15 mouse cellular contexts compared by ENCODE assay signal in the genomic region with DNA sequence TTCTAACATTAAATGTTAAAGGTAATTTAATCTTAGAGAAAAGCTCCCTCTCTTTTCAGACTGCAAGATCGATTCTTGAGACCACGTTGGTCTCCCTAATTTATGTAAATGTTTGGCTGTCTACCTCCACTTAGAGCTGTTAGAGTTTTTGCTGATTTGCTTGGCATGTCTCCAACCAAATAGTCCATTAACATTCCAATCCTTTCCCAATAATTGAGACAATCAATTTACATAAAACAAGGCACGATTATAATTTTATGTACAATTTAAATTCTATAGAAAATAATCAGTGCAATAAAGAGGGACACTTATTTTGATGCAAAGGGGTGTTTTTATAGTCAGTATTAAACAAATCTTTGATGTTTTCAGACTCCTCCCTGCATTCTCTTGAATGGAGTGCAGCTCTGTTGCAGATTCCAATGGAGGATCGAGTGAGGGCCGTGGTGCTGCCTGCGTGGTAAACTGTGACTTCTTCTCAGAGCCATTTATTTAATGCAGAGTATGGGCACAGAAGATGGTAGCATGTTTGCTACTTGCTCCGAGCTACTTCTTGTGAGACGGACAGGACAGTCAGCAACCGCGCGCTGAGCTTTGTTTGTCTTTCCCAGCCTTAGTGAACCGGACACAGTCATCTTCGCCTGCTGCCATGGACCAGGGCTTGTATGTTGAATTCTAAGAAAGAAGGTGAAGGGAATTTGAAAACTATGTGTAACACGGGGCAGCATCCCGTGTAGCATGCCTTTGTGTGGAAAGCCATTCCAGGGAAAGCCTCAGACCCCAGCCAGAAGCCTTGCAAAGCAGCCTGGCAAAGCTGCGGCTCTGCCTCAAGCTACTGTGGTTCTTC.
DNase-seq lines count a peak whose midpoint lies in the region; ATAC-seq lines count a peak whose summit lies in the region.
"Had no signal": no experiment of that assay in that cellular context is flagged by ENCODE, and none has a peak within 500 bp of the region (broad histone marks: within the 10 kb centered on the region; RNA-seq: fewer than 3 reads in every experiment).

No protein-coding gene starts in this region.

- no peak overlapping the region for H3K9ac ChIP-seq in lung, embryonic 15.5 days
- no peak overlapping the region for H3K9ac ChIP-seq in forebrain, embryonic 13.5 days
- H3K9ac ChIP-seq in hindbrain, embryonic 12.5 days, result no peak overlapping the region
- no peak overlapping the region for H3K9ac ChIP-seq in midbrain, embryonic 14.5 days (replicated peaks; ENCODE audit: low read length)
- no peak overlapping the region for H3K9ac ChIP-seq in kidney, embryonic 14.5 days (ENCODE audit: low read depth, low read length)
- H3K9ac ChIP-seq: embryonic facial prominence, embryonic 15.5 days had no signal

- H3K36me3 ChIP-seq in lung, embryonic 15.5 days, result no peaks in the 10 kb centered on the region
- no peaks in the 10 kb centered on the region for H3K36me3 ChIP-seq in forebrain, embryonic 13.5 days (ENCODE audit: poor library complexity, severe bottlenecking)
- H3K36me3 ChIP-seq in hindbrain, embryonic 12.5 days, result no peaks in the 10 kb centered on the region
- H3K36me3 ChIP-seq in midbrain, embryonic 14.5 days (ENCODE audit: control insufficient read depth, insufficient read depth, low read length), result no peaks in the 10 kb centered on the region; the same call in 1 of the 2 replicates
- H3K36me3 ChIP-seq in kidney, embryonic 14.5 days (ENCODE audit: control insufficient read depth, insufficient read depth, low read length), result no peaks in the 10 kb centered on the region
- H3K36me3 ChIP-seq: embryonic facial prominence, embryonic 15.5 days had no signal

- H3K4me3 ChIP-seq in lung, embryonic 15.5 days, result no peak overlapping the region
- no peak overlapping the region for H3K4me3 ChIP-seq in forebrain, embryonic 13.5 days
- H3K4me3 ChIP-seq in hindbrain, embryonic 12.5 days, result no peak overlapping the region
- no peak overlapping the region for H3K4me3 ChIP-seq in midbrain, embryonic 14.5 days (replicated peaks; ENCODE audit: low read depth, low read length)
- no peak overlapping the region for H3K4me3 ChIP-seq in kidney, embryonic 14.5 days (ENCODE audit: low read length)
- H3K4me3 ChIP-seq: embryonic facial prominence, embryonic 15.5 days had no signal

- peak overlapping the region; percentile 53 for H3K27ac ChIP-seq in lung, embryonic 15.5 days
- peak overlapping the region; percentile 49 for H3K27ac ChIP-seq in forebrain, embryonic 13.5 days
- peak overlapping the region; percentile 13 for H3K27ac ChIP-seq in hindbrain, embryonic 12.5 days
- peak overlapping the region; percentile 20 for H3K27ac ChIP-seq in midbrain, embryonic 14.5 days (replicated peaks; ENCODE audit: low read depth, low read length)
- no peak overlapping the region for H3K27ac ChIP-seq in kidney, embryonic 14.5 days (ENCODE audit: low read depth, low read length)
- H3K27ac ChIP-seq: embryonic facial prominence, embryonic 15.5 days; macrophage had no signal

- ATAC-seq in lung, embryonic 15.5 days (ENCODE audit: borderline replicate concordance, extremely low read depth, low FRiP score, low TSS enrichment), result no peak
- ATAC-seq in forebrain, embryonic 13.5 days, result peak; percentile 67
- ATAC-seq in hindbrain, embryonic 12.5 days (ENCODE audit: low FRiP score), result no peak
- ATAC-seq in midbrain, embryonic 14.5 days (ENCODE audit: low FRiP score, low TSS enrichment), result no peak
- ATAC-seq in kidney, embryonic 14.5 days (ENCODE audit: low FRiP score, low TSS enrichment), result no peak
- ATAC-seq: intestine, embryonic 16.5 days had no signal

- 57% methylated on average over 16 of the region's 16 CpGs for WGBS in lung, embryonic 15.5 days
- WGBS in forebrain, embryonic 13.5 days, result 49% methylated on average over 16 of the region's 16 CpGs
- 75% methylated on average over 16 of the region's 16 CpGs for WGBS in hindbrain, embryonic 12.5 days
- 65% methylated on average over 16 of the region's 16 CpGs for WGBS in midbrain, embryonic 14.5 days
- WGBS in kidney, embryonic 14.5 days, result 72% methylated on average over 16 of the region's 16 CpGs

- no peak for DNase-seq in lung, postnatal 25 days (ENCODE audit: low spot score)
- no peak for DNase-seq in midbrain, embryonic 14.5 days
- DNase-seq in adrenal gland, postnatal 14 days, result no peak
- DNase-seq in left cerebral cortex, postnatal 36 days (ENCODE audit: low spot score in 2 of 2), result no peak
- DNase-seq: cerebellum, adult 11-12 months; liver; right cerebral cortex, postnatal 4 days; thymus, adult 2 months had no signal

- no peaks in the 10 kb centered on the region for H3K27me3 ChIP-seq in lung, embryonic 15.5 days
- no peaks in the 10 kb centered on the region for H3K27me3 ChIP-seq in forebrain, embryonic 13.5 days
- no peaks in the 10 kb centered on the region for H3K27me3 ChIP-seq in hindbrain, embryonic 12.5 days
- H3K27me3 ChIP-seq in midbrain, embryonic 14.5 days (ENCODE audit: control insufficient read depth, insufficient read depth, low read length), result no peaks in the 10 kb centered on the region
- no peaks in the 10 kb centered on the region for H3K27me3 ChIP-seq in kidney, embryonic 14.5 days (ENCODE audit: control insufficient read depth, insufficient read depth, low read length)
- H3K27me3 ChIP-seq: embryonic facial prominence, embryonic 15.5 days had no signal

- H3K9me3 ChIP-seq in lung, embryonic 15.5 days, result no peaks in the 10 kb centered on the region
- no peaks in the 10 kb centered on the region for H3K9me3 ChIP-seq in forebrain, embryonic 13.5 days (replicated peaks)
- no peaks in the 10 kb centered on the region for H3K9me3 ChIP-seq in hindbrain, embryonic 12.5 days (replicated peaks)
- H3K9me3 ChIP-seq in midbrain, embryonic 14.5 days (ENCODE audit: control insufficient read depth, low read length), result no peaks in the 10 kb centered on the region
- no peaks in the 10 kb centered on the region for H3K9me3 ChIP-seq in kidney, embryonic 14.5 days (ENCODE audit: control insufficient read depth, low read length)
- H3K9me3 ChIP-seq: embryonic facial prominence, embryonic 15.5 days had no signal

- H3K4me1 ChIP-seq in lung, embryonic 15.5 days, result no peaks in the 10 kb centered on the region
- peaks cover 18% of the 10 kb centered on the region for H3K4me1 ChIP-seq in forebrain, embryonic 13.5 days
- H3K4me1 ChIP-seq in hindbrain, embryonic 12.5 days, result peaks cover 9% of the 10 kb centered on the region; the same call in 1 of the 2 replicates
- H3K4me1 ChIP-seq in midbrain, embryonic 14.5 days (ENCODE audit: control insufficient read depth, insufficient read depth, low read length), result peaks cover 4% of the 10 kb centered on the region; the same call in 1 of the 2 replicates
- no peaks in the 10 kb centered on the region for H3K4me1 ChIP-seq in kidney, embryonic 14.5 days (ENCODE audit: control insufficient read depth, insufficient read depth, low read length)
- H3K4me1 ChIP-seq: embryonic facial prominence, embryonic 15.5 days had no signal

- H3K4me2 ChIP-seq in lung, embryonic 15.5 days, result no peak overlapping the region
- no peak overlapping the region for H3K4me2 ChIP-seq in forebrain, embryonic 13.5 days
- H3K4me2 ChIP-seq in hindbrain, embryonic 12.5 days (replicated peaks), result no peak overlapping the region
- no peak overlapping the region for H3K4me2 ChIP-seq in midbrain, embryonic 14.5 days (ENCODE audit: low read length)
- H3K4me2 ChIP-seq in kidney, embryonic 14.5 days (replicated peaks; ENCODE audit: low read depth, low read length), result no peak overlapping the region
- H3K4me2 ChIP-seq: embryonic facial prominence, embryonic 15.5 days had no signal

- intact Hi-C loops in left cerebral cortex, postnatal 36 days (cut with DNase I), result no loop called here
